Mouse (Mus musculus): ENCODE measurements around the gene Zfp142. TPM values are rescaled to one million over a fixed set of nuclear protein-coding genes. Genes with fewer than 3 reads are reported as not detected.

Gene Zfp142
- polyA plus RNA-seq (2016; fragmentation: Nextera tagmentation; extraction: Ambion mirVana) = 9.5 and 10.5 TPM in 2 replicates

DNA sequence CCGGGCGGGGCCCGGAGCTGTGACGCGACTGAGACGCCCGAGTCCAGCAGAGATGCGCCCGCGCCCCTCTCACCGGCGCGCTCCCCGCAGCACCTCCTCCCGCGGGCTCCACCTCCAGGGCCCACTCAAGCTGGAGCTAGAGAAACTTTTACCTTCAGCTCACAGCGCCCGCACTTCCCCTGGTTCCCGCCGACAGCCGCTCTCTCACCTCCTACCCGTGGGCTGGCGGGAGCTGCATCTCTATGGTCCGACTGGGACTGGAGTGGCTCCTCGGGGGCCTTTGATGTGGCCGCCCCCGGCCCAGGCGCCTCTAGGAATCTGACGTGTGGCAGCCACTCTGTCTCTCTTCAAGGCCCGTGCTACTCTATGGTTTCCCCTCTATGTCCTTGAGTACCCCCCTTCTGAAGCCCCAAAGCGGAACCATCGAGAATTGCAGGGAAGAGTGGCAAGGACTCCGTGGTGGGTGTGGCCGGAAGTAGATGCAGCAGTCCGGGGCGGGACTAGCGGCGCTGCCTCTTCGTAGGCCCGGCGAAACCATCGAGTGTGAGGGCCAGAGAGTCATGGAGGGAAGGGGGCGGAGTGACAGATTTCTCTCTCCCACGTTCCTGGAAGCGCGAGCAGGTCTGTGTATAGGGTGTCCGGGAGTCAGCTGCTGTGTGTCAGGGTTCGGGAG lies at the start of gene Zfp142, which contains the start of gene Bcs1l:
TSS of gene Zfp142 (minus strand) at position 474 of the 673 bp plus-strand sequence.
TSS of gene Bcs1l (plus strand) at position 517 of the 673 bp plus-strand sequence.
- peaks cover 36% of the 10 kb centered on the region for H3K36me3 ChIP-seq
- peak within 1 kb of the TSS; percentile 90 for H3K4me3 ChIP-seq
- no peaks in the 10 kb centered on the region for H3K27me3 ChIP-seq
- ATAC-seq (ENCODE audit: insufficient number of reproducible peaks, insufficient read depth, low FRiP score, low TSS enrichment) = peak; percentile 100
- H3K4me1 ChIP-seq = peaks cover 17% of the 10 kb centered on the region
- H3K9me3 ChIP-seq = no peaks in the 10 kb centered on the region
- under 1% methylated on average over 48 of the region's 48 CpGs for WGBS
- peak within 1 kb of the TSS; percentile 69 for H3K27ac ChIP-seq
- peak within 1 kb of the TSS; percentile 86 for H3K9ac ChIP-seq
- H3K4me2 ChIP-seq (replicated peaks) = peak within 1 kb of the TSS; percentile 90

DNA sequence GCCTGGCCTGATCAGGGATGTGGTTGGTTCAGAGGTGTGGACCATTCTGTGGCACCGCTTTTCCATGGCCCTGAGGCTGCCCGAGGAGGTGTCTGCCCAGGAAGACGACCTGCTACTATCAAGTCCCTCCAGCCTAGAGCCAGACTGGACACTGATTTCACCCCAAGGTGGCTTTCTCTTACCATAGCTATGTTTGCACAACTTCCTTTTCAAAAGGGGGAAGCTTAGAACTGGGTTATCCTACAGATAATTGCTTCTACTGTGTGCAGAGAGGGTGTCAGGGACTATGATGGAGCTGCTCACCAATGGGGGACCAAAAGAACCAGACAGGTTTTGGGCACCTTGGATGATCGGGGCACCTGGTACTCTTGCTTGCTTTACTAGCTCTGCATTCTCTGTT lies 44.7 kb upstream of the Zfp142 start:
- ATAC-seq (ENCODE audit: insufficient number of reproducible peaks, insufficient read depth, low FRiP score, low TSS enrichment) = no peak
- no peak overlapping the region for H3K9ac ChIP-seq
- 88% methylated on average over 4 of the region's 4 CpGs for WGBS

DNA sequence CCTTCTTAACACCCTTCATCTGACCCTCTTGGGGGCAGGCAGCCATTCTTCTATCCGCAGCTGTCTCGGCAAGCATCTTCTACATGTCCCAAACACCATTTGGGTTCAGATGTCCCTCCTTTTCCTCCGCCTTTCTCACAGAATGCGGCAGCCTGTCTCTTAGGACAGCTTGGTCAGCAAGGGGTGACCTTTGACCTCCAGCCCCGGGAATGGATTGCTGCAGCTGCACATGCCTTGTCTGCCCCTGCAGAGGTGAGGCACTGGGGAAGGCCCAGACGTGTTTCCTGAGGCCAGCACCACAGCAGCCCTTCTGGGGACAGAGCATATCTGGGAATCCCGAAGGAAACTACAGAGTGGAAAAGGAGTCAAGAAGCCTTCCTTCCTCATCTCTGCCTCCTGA lies 40.0 kb upstream of the Zfp142 start:
- 28% methylated on average over 7 of the region's 7 CpGs for WGBS
- H3K4me3 ChIP-seq = no peak overlapping the region
- no peaks in the 10 kb centered on the region for H3K27me3 ChIP-seq
- no peaks in the 10 kb centered on the region for H3K4me1 ChIP-seq
- no peak overlapping the region for H3K27ac ChIP-seq
- no peak overlapping the region for H3K9ac ChIP-seq
- H3K4me2 ChIP-seq (replicated peaks) = no peak overlapping the region
- peaks cover 31% of the 10 kb centered on the region for H3K36me3 ChIP-seq
- no peak for ATAC-seq (ENCODE audit: insufficient number of reproducible peaks, insufficient read depth, low FRiP score, low TSS enrichment)
- H3K9me3 ChIP-seq = no peaks in the 10 kb centered on the region

More for the DNA sequence above, 44.7 kb upstream of the Zfp142 start:
- no peak overlapping the region for H3K4me3 ChIP-seq
- H3K9me3 ChIP-seq = no peaks in the 10 kb centered on the region
- no peaks in the 10 kb centered on the region for H3K27me3 ChIP-seq
- H3K4me1 ChIP-seq = no peaks in the 10 kb centered on the region
- H3K27ac ChIP-seq = no peak overlapping the region
- H3K4me2 ChIP-seq (replicated peaks) = no peak overlapping the region
- H3K36me3 ChIP-seq = peaks cover 25% of the 10 kb centered on the region

DNA sequence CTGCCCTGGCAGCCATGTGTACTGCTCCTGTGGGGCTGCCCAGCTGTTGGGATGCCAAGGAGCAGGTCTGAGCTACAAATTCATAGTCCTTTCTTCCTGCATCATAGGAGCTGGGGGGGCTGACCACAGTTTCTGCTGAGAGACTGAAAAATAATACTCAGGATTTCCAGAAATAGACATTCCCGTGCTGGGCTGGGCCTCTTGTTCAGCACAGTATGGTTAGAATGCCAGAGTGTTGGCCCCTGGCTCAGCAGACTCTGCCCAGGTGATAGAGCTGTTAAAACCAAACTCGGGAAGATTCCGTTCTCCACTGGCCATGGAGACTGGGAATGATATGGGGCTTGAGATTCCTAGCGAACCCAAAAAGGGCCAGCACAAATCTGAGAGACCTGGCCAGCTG lies 38.0 kb upstream of the Zfp142 start:
- 84% methylated on average over 4 of the region's 4 CpGs for WGBS
- Histone ChIP-seq H3K36me3 (peaks cover 31% of the 10 kb centered on the region), H3K9me3 (no peaks in the 10 kb centered on the region), H3K9ac (no peak overlapping the region), H3K27ac (no peak overlapping the region), H3K4me3 (no peak overlapping the region), H3K27me3 (no peaks in the 10 kb centered on the region), H3K4me1 (no peaks in the 10 kb centered on the region), H3K4me2 (replicated peaks) (no peak overlapping the region)
- no peak for ATAC-seq (ENCODE audit: insufficient number of reproducible peaks, insufficient read depth, low FRiP score, low TSS enrichment)

DNA sequence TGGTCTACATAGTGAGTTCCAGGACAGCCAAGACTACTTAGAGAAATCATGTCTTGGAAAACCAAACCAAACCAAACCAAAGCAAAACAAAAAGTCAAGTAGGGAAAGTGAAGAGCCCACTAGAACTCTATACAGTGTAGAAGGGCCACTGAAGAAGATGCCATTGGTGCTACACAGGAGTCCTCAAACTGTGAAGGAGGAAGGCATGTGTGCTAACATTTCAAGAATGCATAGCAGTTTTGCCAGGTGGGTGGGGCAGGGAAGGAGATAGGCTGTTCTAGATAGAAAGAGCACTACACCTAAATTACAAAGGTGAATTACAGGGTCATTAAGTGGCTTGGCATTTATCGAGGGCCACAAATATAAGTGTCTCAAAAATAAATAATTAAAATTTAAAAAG lies 36.1 kb upstream of the Zfp142 start:
- Histone ChIP-seq H3K4me3 (no peak overlapping the region), H3K27ac (no peak overlapping the region), H3K27me3 (no peaks in the 10 kb centered on the region), H3K9me3 (no peaks in the 10 kb centered on the region), H3K9ac (no peak overlapping the region), H3K4me1 (no peaks in the 10 kb centered on the region), H3K4me2 (replicated peaks) (no peak overlapping the region), H3K36me3 (peaks cover 31% of the 10 kb centered on the region)
- ATAC-seq (ENCODE audit: insufficient number of reproducible peaks, insufficient read depth, low FRiP score, low TSS enrichment) = no peak
- 92% methylated on average over 1 of the region's 1 CpGs for WGBS

DNA sequence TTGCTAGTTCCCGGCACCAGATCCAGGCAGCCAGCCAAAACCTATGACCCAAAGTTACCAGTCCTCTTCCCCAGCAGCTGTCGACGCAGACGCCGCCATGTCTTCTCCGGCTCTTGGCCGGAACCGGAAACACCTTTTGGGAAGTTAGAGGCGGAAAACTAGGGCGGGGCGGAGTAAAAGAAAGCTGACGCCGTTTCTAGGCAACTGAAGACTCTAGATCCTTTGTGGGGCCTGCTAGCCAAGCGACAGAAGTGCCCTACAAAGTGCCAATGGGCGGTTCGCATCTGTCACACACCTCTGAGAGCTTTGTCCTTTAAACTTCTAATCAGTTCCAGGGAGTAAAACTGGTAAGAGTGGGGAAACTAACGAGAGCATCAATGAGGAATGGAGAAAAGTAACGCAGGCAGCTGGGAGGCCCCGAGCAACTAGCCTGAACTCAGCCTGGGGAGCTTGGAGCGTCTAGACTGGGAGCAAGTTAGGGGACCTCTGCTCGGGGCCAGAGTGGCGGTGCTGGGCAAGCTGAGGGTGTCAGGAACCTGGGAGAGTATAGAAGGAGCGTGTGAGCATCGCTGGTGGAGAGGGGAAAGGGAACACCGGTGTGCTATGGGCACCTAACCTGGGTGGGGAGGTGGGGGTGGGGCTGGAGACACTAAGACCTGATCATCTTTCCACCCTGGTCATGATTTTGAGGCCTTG lies 13.4 kb upstream of the Zfp142 start, which contains the start of the genes Rnf25 and Stk36:
TSS of gene Rnf25 (minus strand) at position 131 of the 696 bp plus-strand sequence.
TSS of gene Stk36 (plus strand) at position 179 of the 696 bp plus-strand sequence.
- no peaks in the 10 kb centered on the region for H3K9me3 ChIP-seq
- H3K36me3 ChIP-seq = peaks cover 31% of the 10 kb centered on the region
- H3K4me2 ChIP-seq (replicated peaks) = peak within 1 kb of the TSS; percentile 74
- 0 out of 2 replicates have a peak within 1 kb of the TSS, but pooled peaks have one; percentile 17 for H3K27ac ChIP-seq
- WGBS = 11% methylated on average over 25 of the region's 25 CpGs
- no peaks in the 10 kb centered on the region for H3K27me3 ChIP-seq
- peaks cover 11% of the 10 kb centered on the region for H3K4me1 ChIP-seq
- peak within 1 kb of the TSS; percentile 89 for H3K4me3 ChIP-seq
- peak within 1 kb of the TSS; percentile 82 for H3K9ac ChIP-seq
- ATAC-seq (ENCODE audit: insufficient number of reproducible peaks, insufficient read depth, low FRiP score, low TSS enrichment) = peak; percentile 83

DNA sequence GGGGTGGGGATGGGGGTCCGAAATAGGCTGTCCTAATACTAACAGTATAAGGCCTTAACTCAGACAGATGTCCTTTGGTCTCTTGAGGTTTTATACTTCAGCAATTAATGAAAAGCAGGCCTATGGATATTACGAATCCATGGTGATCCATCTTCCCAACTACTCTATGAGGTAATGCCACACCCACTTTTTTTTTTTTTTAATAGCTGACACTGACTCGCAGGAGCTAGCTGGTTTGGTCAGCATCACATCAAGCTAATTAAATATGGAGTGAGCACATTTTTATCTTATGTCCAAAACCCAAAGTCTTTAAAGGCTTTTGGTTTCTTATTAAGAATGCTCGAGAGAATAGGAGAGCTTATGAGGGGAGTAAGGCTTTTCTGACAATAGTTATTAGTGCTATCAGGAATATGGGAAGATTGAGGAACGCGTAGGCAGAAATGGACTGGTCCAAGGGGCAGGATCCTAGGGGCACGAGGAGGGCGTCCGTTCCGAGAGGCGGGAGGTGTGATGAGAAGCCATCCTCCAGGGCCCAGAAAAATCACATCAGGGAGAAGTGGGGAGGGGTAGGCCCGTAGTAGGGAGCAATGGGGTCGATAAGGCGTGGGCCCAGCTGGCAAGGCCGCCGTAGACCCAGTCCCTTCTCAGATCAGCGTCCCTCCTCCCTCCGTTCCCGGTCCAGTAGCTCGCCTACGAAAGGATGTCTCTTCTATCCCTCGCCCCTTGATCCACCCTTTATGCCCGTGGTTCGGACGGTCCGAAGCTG lies 12.6 kb upstream of the Zfp142 start:
- ATAC-seq (ENCODE audit: insufficient number of reproducible peaks, insufficient read depth, low FRiP score, low TSS enrichment) = peak; percentile 58; the same call in 1 of the 2 replicates
- peak overlapping the region; percentile 82 for H3K9ac ChIP-seq
- whole genome bisulfite sequencing = 9% methylated on average over 26 of the region's 26 CpGs
- no peaks in the 10 kb centered on the region for H3K9me3 ChIP-seq
- H3K4me2 ChIP-seq (replicated peaks) = peak overlapping the region; percentile 74
- H3K27me3 ChIP-seq = no peaks in the 10 kb centered on the region
- peak overlapping the region; percentile 89 for H3K4me3 ChIP-seq
- H3K27ac ChIP-seq = 0 out of 2 replicates have a peak overlapping the region, but pooled peaks have one; percentile 17
- peaks cover 11% of the 10 kb centered on the region for H3K4me1 ChIP-seq
- peaks cover 33% of the 10 kb centered on the region for H3K36me3 ChIP-seq

DNA sequence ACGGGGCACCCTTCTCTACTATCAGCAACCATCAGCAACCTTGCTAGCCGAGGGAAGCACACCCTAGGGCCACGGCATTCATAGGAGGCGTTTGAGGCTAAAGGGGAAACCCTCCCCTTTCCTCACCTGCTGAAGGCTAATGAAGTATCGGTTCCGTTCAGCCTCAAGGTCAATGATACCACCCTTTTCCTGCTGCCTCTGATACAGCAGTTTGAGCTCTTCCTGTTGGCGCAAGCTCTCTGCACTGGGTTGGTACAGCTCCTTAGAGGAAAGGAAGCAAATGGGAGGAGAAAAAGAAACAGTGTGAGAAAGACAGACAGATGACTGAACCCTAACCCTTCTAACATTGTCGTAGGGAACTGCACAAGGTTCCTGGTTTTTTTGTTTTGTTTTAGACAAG lies 6.4 kb upstream of the Zfp142 start:
- no peaks in the 10 kb centered on the region for H3K4me1 ChIP-seq
- ATAC-seq (ENCODE audit: insufficient number of reproducible peaks, insufficient read depth, low FRiP score, low TSS enrichment) = no peak
- H3K36me3 ChIP-seq = peaks cover 78% of the 10 kb centered on the region
- WGBS = 89% methylated on average over 8 of the region's 8 CpGs
- H3K9ac ChIP-seq = no peak overlapping the region
- H3K4me2 ChIP-seq (replicated peaks) = no peak overlapping the region
- no peaks in the 10 kb centered on the region for H3K27me3 ChIP-seq
- H3K9me3 ChIP-seq = no peaks in the 10 kb centered on the region
- no peak overlapping the region for H3K4me3 ChIP-seq
- H3K27ac ChIP-seq = no peak overlapping the region

DNA sequence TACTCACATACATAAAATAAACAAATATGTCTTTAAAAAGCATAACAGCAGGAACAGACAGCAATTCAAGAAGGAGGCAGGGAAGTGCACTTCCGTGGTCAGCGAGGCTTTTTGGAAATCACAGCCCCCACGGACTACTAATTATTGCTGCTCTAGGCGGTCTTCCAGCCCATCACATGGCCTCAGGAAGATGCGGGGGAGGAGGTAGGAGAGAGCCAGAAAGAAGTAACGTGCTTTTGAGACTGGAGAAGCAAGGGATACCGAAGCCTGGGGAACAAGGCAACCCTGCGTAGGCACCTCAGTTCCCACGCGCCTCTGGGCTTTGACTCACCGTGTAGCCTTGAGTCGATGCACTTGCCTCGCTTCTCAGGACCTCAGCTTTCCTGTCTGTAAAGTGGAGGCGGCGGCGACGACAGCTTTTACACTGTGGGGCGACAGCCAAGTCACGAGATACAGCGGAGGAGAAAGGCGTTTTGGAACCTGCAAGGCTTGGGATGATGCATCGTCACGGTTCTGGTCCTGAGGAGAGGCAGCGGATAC lies 743 bp downstream of the Zfp142 start:
- Histone ChIP-seq H3K4me1 (peaks cover 17% of the 10 kb centered on the region), H3K4me3 (peak overlapping the region; percentile 90), H3K4me2 (replicated peaks) (peak overlapping the region; percentile 90), H3K9me3 (no peaks in the 10 kb centered on the region), H3K27ac (peak overlapping the region; percentile 69), H3K36me3 (peaks cover 32% of the 10 kb centered on the region), H3K9ac (peak overlapping the region; percentile 86), H3K27me3 (no peaks in the 10 kb centered on the region)
- ATAC-seq (ENCODE audit: insufficient number of reproducible peaks, insufficient read depth, low FRiP score, low TSS enrichment) = no peak
- WGBS = under 1% methylated on average over 24 of the region's 24 CpGs

DNA sequence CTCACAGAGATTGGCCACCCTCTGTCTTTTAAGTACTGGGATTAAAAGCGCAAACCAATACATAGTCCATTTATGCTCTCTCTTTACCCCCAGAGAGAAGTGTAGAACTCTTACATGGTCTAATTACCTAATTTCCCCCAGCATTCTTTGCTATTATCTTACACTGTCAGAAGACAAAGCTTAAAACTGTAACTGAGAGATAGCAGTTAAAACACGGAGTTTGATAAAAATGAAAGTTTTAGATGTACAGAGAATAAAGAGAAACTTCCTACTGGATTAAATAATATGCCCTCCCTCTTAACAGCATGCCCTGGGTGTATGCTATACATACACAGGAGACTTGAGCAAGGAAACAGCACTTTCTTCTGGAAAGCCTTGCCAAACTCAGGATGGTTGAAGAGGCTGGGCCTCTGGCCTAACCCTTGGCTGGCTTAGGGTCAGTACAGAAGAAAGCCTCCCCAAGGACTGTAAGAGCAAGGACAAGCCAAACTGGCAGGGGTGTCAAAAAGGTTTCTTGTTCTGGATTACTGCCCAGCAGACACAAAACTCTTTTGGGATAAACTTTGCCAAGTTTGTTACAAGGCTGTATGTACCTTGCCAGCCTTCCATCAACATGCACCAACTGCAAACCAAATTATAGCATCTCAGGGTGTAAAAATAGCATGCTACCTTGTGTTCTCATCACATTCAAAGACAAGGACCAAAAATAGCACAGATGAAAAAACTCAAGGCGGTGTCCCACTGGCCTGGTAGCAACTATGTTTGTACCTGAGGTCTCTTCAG lies 3.2 kb downstream of the Zfp142 start:
- H3K36me3 ChIP-seq = peaks cover 12% of the 10 kb centered on the region
- H3K9ac ChIP-seq = no peak overlapping the region
- no peak overlapping the region for H3K4me2 ChIP-seq (replicated peaks)
- no peak for ATAC-seq (ENCODE audit: insufficient number of reproducible peaks, insufficient read depth, low FRiP score, low TSS enrichment)
- WGBS = 91% methylated on average over 3 of the region's 3 CpGs
- no peak overlapping the region for H3K4me3 ChIP-seq
- peaks cover 17% of the 10 kb centered on the region for H3K4me1 ChIP-seq
- no peak overlapping the region for H3K27ac ChIP-seq
- H3K27me3 ChIP-seq = no peaks in the 10 kb centered on the region
- no peaks in the 10 kb centered on the region for H3K9me3 ChIP-seq

DNA sequence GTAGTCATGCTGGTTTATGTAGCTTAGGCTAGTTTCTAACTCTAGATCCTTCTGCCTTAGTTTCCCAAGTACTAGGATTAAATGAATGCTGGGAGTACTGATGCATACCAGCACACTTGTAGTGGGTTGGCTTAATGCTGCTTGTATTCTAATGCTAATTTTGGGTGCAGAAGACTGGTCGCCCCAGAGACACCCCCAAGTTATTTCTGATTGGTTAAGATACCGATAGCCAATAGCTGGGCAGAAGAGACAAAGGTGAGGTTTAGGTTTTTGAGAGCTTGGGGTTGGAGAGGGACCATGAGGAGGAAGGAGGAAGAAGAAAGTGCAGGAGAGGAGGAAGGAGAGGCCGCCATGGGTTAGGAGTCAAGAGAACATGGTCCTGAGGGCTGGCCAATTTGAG lies 5.4 kb downstream of the Zfp142 start:
- peaks cover 33% of the 10 kb centered on the region for H3K36me3 ChIP-seq

More for the DNA sequence above, 5.4 kb downstream of the Zfp142 start:
- Histone ChIP-seq H3K9ac (no peak overlapping the region), H3K4me2 (replicated peaks) (no peak overlapping the region), H3K4me1 (peaks cover 11% of the 10 kb centered on the region), H3K27ac (no peak overlapping the region), H3K9me3 (no peaks in the 10 kb centered on the region), H3K27me3 (no peaks in the 10 kb centered on the region), H3K4me3 (no peak overlapping the region)
- 82% methylated on average over 3 of the region's 3 CpGs for WGBS
- ATAC-seq (ENCODE audit: insufficient number of reproducible peaks, insufficient read depth, low FRiP score, low TSS enrichment) = no peak
